Mouse (Mus musculus) testis, adult 2 months (tissue): ENCODE data around the gene Ly6g6d.

ENCODE experiments used
- CTCF ChIP-seq: fragments of 200-500 bp; IDR thresholded peaks from 2 replicates; pipeline ENCODE4 v1.5.1; 2012; ENCODE audit warnings: low read depth, mild to moderate bottlenecking, inconsistent platforms, low read length, moderate library complexity; ENCODE audit not compliant: control insufficient read depth, insufficient read depth, insufficient replicate concordance
- POLR2A ChIP-seq: fragments of 200-500 bp; IDR thresholded peaks from 2 replicates; pipeline ENCODE4 v1.6.1; 2012; ENCODE audit warnings: low read depth, mild to moderate bottlenecking, inconsistent platforms, low read length, moderate library complexity; ENCODE audit not compliant: control insufficient read depth

DNA sequence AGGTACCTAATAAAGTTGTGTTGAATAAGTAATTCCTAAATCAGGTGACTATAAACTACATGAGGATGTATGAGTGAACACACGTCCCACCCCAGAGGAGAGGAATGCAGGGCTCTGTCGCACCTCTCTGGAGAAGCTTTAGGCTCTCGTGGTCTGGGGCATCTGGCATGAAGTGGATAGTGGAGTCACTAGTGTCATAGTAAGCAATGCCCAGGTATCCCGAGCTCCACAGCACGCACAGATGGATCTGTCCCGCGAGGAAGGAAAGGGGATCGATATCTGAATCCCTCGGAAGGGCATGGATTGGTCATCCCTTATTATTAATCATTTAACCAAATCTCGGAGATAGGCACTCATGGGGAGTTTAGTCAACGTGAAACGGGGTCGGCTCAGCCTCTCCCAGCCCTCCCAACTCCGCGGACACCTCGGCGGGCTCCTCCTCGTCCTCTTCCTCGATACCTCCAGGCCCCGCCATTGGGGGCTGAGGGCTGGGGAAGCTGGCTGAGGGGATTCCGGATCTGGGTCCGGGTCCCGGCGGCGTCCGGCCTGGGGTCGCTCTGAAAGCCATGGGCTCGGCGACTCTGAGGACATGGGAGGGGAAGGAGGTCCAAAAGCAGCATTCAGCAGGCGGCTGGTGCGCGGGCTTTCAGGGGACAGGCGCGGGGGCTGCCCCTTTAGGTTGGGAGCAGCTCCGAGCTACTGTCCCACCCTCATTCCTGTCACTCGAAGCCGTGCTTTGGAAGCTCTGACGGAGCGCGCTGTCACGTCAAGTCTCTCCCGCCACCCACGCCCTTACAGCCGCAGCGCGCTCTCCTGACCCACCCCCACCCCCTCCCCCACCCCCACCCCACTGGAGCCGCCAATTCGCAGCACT lies 31.8 kb downstream of the Ly6g6d start:
- no peak for TF ChIP-seq CTCF
- peak; percentile 63; the same call in 1 of the 2 replicates for TF ChIP-seq POLR2A
